Mouse (Mus musculus): ENCODE results near the gene Golgb1.

GRCm38 (mm10) chr16:36925797-36926196 is 50.9 kb downstream of the Golgb1 start:
- TF ChIP-seq CTCF (conservative IDR thresholded peaks at IDR 0.05; ENCODE audit: low read length) (no peak), POU5F1 (IDR thresholded peaks at IDR 0.05; ENCODE audit: borderline replicate concordance, low read length) (no peak)
